Mouse (Mus musculus) activated CD4-positive, CD25-positive, alpha-beta regulatory T cell, adult 4 months (primary cell): ENCODE data around the gene Tssk3. TPM values are rescaled to one million over a fixed set of nuclear protein-coding genes. Genes with fewer than 3 reads are reported as not detected.
"Not testable (repeated sequence)": the region's sequence is repeated elsewhere in the genome, so short reads cannot be mapped to it uniquely, and the experiment has no call there.

Experiments
- ATAC-seq: one replicate; pipeline ENCODE4 v1.8.0; 2017
- polyA plus RNA-seq, 2 experiments: library from polyadenylated mRNA; unstranded; fragments of 100-300 nt; shearing (Covaris generic); gene quantifications; one replicate each; pipeline ENCODE4 v1.2.1; 2017

Gene Tssk3
- polyA plus RNA-seq, 2 experiments from 2014 or later, result not detected

DNA sequence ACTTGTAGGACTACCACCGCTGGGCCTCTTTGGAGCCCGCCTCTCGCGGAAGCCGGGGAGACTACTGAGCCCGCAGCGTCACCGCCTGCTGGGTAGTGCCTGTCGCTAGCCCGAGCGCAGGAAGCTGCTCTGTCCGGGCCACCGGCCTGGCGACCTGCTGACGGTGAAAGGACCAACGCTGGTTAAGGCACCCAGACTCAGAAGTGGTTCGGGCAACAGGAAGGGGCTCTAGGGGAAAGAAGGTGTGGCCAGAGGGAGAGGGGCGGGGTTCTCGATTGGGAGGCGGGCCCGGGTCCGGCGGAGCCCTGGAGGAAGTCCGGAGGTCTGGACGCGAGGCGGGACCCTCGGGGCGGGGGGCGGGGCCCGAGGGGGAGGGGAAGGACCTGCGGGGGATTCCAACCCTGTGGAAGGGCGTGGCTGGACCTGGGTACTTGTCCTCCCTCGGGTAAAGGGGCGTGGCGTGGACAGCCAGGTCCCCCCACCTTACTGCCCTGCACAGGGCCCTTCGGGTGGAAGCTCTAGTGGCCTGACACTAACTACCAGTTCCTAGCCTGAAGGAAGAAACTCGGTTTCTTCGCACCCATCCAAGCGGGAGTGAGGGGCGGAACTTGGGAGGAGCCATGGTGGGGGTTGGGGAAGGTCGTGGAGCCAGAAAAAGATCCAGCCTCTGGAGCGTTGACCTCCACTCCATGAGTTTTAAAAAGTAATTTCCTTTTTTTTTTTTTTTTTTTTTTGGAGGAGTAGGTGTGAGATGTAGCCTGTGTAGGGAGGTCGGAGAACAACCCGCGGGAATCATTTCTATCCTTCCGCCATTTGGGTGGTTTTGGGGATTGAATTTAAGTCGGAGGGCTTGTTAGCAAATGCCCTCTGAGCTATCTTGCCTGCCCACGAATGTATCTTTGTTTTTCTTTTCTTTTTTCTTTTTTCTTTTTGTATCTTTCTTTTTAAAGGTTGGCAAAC, 10.1 kb upstream of the Tssk3 start:
- peak; percentile 63 for ATAC-seq

DNA sequence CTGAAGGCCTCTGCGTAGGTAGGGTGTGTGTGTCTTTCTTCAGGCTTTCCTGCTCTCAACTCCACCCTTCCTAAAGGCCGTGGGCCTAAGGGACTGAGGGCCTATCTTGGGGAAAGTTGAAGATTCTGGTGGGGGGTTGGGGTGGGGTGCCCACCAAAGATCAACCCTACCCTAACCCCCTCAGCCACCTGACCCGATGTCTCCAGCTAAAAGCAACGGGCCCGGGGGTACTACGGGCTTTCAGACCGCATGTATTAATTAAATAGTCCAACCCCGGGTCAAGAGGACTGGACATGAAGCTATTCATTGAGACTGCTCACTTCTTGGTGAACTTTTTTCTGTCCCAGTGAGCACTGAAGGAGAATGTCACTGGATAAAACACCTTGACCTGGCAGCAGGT, 9.2 kb upstream of the Tssk3 start:
- ATAC-seq, result no peak

DNA sequence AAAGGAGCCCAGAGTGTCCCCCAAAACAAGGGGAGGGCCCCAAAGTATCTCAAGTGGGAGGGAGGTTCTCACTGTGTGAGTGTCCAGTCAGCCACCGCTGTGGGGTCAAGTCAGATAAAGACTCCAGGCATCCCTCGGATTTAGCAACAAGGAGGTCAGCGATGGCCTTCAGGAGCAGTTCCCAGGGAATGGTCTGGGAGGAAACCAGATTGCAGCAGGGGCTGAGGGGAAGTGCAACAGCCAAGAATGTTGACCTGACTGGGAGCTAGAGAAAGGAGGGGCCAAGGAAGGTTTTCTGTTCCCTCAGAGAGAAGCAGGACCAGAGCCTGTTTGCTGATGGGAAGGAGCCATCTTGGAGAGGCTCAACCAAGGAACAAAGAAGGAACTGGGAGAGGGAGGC, 8.1 kb upstream of the Tssk3 start:
- ATAC-seq, result no peak

DNA sequence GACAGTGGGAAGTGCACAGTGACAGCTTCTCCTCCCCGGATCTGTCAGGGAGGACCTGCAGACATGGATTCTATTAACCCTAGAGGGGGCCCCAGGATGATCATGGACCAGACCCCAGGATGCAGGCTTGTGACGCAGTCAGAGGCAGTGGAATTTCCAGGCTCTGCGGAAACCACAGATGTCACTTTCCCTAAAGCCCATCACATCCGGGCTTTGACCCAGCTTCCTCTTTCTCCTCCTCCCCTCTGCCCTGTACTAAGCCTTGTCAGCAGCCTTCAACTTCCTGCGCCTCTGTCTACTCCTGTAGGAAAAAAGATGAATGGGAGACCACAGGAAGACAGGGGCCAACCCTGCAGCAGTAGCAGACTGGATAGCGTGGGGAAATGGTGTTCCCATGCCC, 5.8 kb upstream of the Tssk3 start:
- ATAC-seq, result peak; percentile 64

DNA sequence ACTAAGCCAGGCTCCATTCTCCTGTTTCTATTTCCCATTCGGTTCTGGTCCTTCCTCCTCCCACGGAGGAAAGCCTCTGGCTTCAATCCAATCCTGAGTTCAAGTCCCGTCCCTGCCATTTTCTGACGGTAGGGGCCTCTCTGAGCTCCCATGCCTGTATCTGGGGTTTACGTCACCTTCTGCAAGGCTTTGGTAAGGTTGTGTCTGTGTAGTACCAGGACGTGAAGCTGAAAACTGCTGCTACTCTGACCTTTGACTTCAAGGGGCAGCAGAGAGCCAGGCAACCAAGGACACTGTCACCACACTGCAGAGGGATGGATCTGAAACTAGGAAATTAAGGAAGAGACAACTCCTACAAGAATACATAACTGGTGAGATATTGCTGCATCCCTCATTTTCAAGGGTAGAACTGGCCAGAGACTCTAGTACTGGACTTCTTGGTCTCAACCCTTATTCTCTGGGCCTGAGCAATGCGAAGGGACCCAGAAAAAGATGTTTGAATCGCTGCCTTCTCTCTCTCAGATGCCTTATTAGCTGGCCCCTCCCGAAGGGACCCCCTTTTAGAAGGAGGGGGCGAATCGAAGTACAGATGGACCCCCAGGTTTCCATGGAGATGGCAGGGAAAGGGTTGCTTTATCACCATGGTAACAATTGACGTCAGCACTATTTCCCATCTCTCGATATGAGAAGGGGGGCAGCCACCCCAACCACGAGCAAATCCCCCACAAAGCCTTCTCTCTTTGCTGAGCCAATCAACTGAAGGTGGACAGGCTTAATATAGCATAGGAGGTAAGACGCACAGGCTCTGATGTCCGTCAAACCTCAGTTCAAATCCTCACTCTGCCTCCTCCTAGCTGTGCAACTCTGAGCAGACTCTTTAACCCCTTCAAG, 5.1 kb upstream of the Tssk3 start:
- no peak for ATAC-seq

DNA sequence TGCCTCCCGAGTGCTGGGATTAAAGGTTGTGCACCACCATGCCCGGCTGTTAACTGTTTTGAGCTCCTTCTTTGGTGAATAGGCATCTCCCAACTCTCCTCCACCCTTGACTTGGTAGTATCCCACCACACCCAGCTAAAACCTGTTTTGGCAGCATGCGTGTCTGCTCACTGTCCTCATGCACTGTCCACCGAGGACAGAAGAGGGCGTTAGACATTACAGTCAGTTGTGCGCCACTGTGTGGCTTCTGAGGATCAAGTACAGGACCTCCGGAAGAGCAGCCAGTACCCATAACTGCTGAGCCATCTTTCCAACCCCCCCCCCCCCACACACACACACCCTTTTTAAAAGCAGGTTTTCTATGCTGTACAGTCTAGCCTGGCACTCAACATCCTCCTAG, 3.9 kb upstream of the Tssk3 start:
- no peak for ATAC-seq

DNA sequence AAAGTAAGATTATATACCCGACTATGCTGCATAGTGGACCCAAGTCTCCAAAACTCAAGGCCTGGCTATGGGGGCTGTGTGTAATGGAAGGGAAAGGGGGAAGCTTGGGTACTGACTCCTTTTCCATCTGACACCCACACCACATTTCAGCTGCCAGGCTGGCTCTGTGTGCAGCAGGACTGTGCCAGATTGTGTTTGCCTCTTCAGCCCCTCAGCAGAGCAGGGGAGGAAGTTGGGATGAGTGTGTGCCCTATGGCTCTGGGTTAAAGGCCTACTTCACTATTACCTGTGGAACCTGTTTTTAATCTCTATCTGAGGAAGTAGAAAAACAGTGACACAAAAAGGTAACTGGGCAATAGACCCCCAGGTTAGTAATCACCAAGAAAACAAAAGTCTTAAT, 9.7 kb downstream of the Tssk3 start:
- ATAC-seq, result no peak

DNA sequence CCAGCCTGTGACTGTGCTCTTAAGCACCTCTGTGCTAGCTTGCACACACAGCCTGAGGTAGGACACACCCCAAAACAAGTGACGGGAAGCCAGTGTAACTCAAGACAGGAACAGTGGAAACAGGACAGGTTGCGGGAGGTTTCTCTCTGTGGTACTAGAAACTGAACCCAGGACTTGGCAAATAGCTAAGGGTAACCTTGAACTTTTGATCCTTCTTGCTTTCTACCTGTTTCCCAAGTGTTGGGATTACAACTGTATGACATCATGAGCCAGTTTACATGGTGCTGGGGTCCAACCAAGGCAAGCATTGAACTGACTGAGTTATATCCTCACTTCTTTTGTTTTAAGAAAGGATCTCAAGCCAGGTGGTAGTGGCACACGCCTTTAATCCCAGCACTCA, 11.0 kb downstream of the Tssk3 start:
- no peak for ATAC-seq

DNA sequence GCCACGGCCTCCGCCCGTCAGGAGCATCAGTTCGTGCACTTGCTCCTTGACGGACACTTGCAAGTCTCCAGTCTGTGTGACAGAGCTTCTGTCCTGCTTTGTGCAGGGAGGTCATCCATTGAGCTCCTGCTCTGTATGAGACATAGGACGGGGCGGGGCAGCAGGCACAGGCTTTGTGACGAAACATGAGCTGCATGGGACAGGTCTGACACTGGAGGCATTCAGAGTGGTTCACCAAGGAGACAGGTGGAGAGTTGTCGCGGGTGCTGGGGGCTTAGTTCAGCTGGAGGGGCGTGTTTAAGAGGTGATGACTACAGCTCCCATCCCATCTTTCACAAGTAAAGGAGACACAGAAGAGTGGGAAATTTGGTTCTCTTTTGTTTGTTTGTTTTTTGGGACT, 14.8 kb downstream of the Tssk3 start:
- no peak for ATAC-seq

DNA sequence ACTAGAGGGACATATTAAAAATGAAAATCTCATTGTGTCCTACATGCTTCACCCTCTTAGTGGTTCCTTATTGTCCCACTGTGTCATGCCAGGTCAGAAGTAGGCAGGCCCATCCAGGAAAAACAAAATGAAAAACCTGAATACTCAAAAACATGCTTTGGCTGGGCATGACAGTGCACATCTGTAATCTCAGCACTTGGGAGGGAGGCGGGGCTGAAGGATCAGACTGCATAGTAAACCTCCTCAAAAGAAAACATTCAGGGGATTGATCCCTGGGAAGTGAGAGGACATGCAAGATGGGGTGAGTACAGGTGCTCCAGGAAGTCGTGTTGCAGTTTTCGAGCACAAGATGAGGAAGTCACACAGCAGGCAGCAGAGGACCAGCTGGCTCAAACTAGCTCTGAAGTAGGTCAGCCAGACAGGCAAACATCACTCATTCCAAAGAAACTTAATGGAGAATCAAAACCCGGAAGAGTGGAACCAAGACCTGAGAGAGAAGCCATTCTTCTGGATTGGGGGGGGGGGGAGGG, 26.5 kb downstream of the Tssk3 start:
- no peak for ATAC-seq

DNA sequence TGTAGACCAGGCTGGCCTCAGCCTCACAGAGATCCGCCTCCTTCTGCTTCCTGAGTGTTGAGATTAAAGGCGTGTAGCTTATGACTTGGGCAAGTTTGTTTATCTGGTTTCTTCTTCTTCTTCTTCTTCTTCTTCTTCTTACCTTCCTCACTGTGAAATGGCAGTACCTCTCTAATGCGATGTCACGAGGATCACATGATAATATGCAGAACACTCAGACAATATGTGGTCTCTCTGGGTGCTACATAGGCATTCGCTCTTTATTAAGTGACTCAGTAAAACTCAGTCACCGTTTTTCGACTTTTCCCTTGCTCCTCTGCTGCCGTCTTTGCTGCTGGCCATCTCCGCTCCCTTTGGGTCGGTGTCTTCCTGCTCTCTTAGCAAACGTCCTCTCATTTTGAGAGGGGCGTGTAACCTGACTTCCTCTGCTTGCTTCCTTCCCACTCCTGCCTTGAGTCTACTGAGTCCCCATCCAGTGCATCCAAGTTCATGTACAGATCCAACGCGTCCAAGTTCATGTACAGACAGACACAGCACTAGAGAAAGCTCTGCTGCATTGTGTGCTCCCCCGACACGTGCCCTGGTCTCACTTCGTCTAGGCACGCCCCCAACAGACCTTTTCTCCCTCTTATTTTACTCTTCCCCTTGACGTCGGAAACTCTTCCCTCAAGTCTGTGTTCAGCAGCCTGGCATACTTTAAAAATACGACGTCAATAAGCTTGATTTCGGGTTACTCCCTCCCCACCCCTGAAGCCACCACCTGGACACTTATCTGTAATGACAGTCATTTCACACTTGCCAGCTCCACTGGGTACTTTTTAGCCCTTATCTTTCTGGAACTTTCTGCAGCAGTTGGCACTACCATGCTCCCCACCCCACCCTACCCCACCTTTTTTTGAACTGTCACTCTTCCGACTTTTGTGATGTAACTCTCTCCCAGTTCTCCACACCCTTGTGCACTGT, 27.4 kb downstream of the Tssk3 start:
- no peak for ATAC-seq

DNA sequence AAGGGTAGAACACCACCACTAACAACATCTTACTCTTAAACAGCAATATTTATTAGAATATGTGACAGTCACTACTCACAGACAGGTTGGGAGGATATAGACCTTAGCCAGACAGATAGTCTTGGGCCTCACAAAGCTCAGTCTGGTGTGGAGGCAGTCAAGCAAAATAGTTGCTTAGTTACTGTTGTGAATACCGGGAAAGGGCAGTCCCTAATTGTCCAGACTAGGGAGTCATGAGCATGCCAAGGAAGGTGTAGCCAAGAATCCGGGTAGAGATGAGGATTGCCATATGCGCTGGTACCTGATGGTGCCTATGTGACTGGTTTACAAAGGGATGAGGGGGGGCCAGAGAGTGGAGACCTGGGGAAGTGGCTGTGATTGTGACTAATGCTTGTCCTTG, 28.7 kb downstream of the Tssk3 start:
- ATAC-seq, result no peak

DNA sequence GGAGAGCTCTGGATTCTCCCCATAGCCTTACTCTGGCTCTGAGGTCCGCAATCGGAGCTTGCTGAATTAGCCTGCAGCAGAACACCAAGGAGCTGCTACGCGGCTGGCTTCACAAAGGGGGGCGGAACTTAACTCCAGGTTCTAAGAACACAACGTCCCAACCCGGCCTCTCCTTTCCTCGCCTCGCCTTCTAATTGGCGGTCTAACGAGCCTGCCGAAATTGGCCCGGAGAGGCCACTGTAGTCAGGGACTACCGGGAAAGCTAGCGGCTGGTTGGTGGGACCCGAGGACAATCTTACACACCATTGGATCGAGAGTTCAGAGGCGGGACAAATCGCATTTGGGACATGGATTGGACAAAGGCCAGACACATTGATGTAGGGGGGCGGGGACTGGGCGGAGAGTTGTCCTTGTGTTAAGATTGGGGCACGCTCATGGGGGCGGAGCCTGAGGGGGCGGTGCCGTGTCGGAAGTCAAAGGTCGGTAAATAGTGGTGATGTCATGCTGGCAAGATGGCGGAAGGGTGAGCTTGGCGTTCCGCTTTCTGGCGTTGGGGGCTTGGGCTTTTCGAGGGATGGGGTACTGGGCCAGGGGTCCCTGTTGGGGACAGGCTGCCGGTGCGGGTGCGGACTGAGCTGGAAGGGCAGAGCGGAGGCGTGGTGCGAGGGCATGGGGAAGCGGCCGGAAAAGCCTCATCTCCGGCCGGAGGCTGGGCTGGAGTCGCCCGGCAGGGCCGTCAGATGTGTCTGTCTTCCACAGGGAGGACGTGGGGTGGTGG, 29.4 kb downstream of the Tssk3 start, which contains the start of gene Bsdc1:
TSS of gene Bsdc1 (plus strand) at position 399 of the 778 bp plus-strand sequence.
- peak; percentile 95 for ATAC-seq

DNA sequence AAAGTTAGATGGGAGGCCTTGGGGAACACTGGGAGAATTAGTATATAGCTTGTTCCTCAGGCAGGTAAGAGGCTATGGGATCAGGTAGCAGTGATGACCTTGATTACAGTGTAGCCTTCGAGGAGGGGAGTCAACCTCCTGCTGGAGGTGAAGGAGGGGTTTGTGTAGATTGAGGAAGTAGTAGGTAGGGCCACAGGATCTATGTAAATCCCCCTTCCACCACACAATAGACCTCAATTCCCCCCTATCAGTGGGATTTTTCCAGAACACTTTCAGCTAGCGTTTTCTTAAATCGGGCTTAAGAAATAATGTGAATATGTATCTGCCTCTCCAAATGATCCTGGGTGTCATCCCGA, 30.0 kb downstream of the Tssk3 start:
- ATAC-seq, result no peak

DNA sequence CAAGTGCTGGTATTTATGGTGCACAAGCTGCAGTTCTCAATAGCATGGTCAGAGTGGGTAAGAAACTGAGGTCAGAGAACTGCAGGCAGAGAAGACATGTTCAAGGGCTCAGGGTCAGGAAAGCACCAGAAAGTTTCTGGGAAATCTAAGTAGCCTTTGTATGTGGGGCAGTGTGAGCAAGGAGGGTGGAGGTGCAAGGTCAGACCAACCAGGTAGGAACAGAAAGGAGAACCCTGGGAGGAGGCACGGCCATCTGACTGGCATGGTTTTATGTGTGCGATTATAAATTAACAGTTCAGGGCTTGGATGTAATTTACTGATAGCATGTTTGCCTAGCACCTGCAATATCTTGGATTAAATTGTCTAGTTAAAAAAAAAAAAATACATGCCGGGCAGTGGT, 31.1 kb downstream of the Tssk3 start:
- no peak for ATAC-seq

DNA sequence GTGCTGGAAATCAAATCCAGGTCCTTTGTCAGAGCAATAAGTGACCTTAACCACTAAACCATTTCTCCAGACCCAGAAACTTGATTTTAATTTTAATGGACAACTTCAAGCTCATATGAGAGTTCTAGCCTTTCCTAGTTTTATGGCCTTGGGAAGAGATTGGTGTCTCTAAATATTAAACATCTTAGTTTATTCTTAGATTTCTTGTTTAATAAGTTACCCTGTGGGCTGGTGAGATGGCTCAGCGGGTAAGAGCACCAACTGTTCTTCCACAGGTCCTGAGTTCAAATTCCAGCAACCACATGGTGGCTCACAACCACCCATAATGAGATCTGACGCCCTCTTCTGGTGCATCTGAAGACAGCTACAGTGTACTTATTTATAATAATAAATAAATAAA, 33.5 kb downstream of the Tssk3 start:
- not testable (repeated sequence) for ATAC-seq

DNA sequence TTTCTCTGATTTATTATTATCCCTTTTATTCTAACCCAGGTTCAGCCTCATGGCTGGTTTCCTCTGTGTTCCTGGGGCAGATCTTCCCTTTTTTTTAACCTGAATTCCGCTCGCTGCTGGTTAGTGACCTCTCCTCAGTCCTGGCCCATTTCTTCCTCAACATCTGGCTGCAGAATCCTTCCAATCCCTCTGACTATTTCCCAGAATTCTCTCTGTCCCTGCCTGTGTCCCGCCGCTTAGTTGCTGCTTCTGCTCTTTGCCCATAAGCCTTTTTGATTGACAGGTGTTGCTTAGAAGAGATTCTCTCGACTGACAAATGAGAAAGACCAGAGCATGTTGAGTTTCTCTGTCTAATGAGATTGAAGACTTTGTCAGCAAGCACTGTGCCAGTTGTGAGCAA, 34.7 kb downstream of the Tssk3 start:
- no peak for ATAC-seq

DNA sequence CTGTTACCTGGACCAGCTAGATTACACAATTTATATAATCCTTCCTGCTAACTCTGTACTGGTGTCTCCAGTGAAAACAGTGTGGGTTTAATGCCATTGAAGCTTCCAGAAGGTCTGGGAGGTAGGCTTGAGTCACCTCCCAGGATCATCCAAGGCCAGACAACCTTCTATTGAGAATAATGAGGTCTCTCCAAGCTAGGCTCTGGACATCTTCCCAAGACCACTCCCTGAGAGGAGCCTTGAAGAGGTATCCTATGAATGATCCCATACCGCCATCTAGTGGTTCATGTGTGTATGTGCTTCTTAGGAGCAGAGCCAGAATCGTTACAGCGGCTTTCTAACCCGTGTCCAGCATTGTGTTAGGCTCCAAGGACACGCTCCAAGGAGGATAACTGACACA, 35.6 kb downstream of the Tssk3 start:
- ATAC-seq, result peak; percentile 73

DNA sequence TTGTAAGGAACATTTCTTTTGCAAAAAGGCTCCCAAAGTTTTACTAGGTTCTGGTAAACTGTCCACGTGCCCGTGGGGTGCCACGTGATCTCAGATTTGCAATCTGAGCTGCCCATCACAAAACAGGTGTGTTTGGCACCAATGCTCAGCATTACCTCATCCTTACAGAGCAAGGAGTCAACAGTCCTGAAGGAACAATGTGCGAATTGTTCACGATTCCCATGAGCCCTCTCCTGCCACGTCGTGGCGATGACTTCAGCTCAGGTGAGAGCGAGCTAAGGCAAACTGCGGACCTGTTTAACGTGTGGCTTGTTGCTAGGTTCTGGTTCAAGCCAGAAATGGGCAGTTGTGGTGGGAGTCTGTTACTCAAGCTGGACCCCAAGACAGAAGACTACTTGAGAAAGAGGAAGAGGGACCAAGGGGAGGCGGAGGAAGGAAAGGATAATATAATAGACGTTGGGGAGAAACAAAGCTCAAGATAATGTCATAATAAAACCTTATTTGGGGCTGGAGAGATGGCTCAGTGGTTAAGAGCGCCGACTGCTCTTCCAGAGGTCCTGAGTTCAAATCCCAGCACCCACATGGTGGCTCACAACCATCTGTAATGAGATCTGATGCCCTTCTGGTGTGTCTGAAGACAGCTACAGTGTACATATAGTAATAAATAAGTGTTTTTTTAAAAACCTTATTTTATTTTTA, 39.2 kb downstream of the Tssk3 start:
- ATAC-seq, result no peak

DNA sequence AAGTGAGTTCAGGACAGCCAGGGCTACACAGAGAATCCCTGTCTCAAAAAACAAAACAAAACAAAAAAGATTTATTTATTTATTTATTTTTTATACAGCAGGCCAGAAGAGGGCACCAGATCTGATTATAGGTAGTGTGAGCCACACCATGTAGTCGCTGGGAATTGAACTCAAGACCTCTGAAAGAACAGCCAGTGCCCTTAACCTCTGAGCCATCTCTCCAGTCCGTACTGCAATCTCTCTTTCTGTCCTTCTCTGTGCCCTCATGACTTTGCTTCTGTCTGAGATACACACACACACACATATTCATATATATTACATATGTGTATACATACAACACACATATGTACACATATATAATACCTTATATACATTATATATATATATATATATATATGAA, 40.0 kb downstream of the Tssk3 start:
- no peak for ATAC-seq

DNA sequence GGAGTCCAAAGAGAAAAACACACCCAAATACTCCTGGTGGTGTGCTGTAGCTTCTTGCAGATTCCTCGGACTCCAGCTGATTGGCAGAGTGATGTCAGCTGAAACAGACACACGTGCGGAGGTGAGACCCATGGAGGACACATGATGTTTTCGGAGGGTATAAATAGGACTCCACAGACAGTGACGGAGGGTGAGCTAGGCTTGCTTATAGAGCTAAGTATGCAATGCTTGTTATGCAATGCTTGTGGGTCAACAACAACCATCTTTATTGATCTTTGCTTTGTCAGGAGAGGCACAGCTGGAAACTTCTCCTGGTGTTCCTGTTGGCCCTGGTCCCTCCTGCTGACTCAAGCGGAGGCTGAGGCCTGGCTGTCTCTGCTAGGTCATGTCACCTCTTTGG, 42.1 kb downstream of the Tssk3 start:
- no peak for ATAC-seq
